Mouse (Mus musculus) intestine, embryonic 16.5 days (tissue): ENCODE results near the gene Natd1. TPM values are rescaled to one million over a fixed set of nuclear protein-coding genes. Genes with fewer than 3 reads are reported as not detected.
A peak's percentile ranks its signal among the peaks of the same experiment; 100 is the strongest.
"Not testable (repeated sequence)": the region's sequence is repeated elsewhere in the genome, so short reads cannot be mapped to it uniquely, and the experiment has no call there.

Experiments
- ATAC-seq: fragments of 200-750 bp; cut with Nextera tagmentation; 2 replicates; pipeline ENCODE4 v1.8.0; 2017; ENCODE audit warnings: moderate TSS enrichment, moderate library complexity
- H3K27ac ChIP-seq: fragments of 300-500 bp; sonication (generic); 2 replicates; pipeline ENCODE4 v1.5.1; 2014; ENCODE audit warnings: mild to moderate bottlenecking, low read length
- H3K27me3 ChIP-seq: fragments of 300-500 bp; sonication (generic); replicated peaks from 2 replicates; pipeline ENCODE4 v1.6.1; 2014; ENCODE audit warnings: low read length, control low read depth, mixed read lengths; ENCODE audit not compliant: control insufficient read depth, insufficient read depth
- H3K36me3 ChIP-seq: fragments of 300-500 bp; sonication (generic); 2 replicates; pipeline ENCODE4 v1.6.1; 2014; ENCODE audit warnings: low read length, control low read depth; ENCODE audit not compliant: control insufficient read depth, insufficient read depth
- H3K4me1 ChIP-seq: fragments of 300-500 bp; sonication (generic); 2 replicates; pipeline ENCODE4 v1.6.1; 2014; ENCODE audit warnings: low read length, control low read depth, mixed read lengths; ENCODE audit not compliant: control insufficient read depth, insufficient read depth
- H3K4me2 ChIP-seq: fragments of 300-500 bp; sonication (generic); 2 replicates; pipeline ENCODE4 v1.6.1; 2014; ENCODE audit warnings: low read depth, low read length, control low read depth
- H3K4me3 ChIP-seq: fragments of 300-500 bp; sonication (generic); 2 replicates; pipeline ENCODE4 v1.5.1; 2014; ENCODE audit warnings: mild to moderate bottlenecking, low read length
- H3K9ac ChIP-seq: fragments of 300-500 bp; sonication (generic); 2 replicates; pipeline ENCODE4 v1.6.1; 2014; ENCODE audit warnings: low read depth, low read length
- H3K9me3 ChIP-seq: fragments of 300-500 bp; sonication (generic); 2 replicates; pipeline ENCODE4 v1.6.1; 2016; ENCODE audit warnings: low read length, control low read depth; ENCODE audit not compliant: control insufficient read depth
- WGBS: fragments of 180-500 bp; shearing (Covaris S2); extraction: QIAGEN DNeasy Blood & Tissue Kit; methylation state at CpG from one replicate; pipeline ENCODE4 v1.1.7; 2014; 5-methylcytosine and 5-hydroxymethylcytosine counted together
- polyA plus RNA-seq: library from polyadenylated mRNA; unstranded; fragments of >200 nt; fragmentation: Nextera tagmentation; extraction: Ambion mirVana; gene quantifications from 2 replicates; pipeline ENCODE4 v1.2.1, GENCODE M21; 2015

The Natd1 gene
- polyA plus RNA-seq, 1 experiment from 2014 or later = 10.8 TPM

- Histone ChIP-seq H3K9ac (no peak overlapping the region), H3K4me3 (no peak overlapping the region), H3K27ac (no peak overlapping the region), H3K36me3 (no peaks in the 10 kb centered on the region), H3K27me3 (no peaks in the 10 kb centered on the region), H3K4me1 (peaks cover 23% of the 10 kb centered on the region), H3K4me2 (no peak overlapping the region), H3K9me3 (no peaks in the 10 kb centered on the region)
- 89% methylated on average over 4 of the region's 4 CpGs for WGBS
- no peak for ATAC-seq
Measured at GRCm38 (mm10) chr11:60880559-60880958, 34.0 kb downstream of the Natd1 start.

- WGBS = under 1% methylated on average over 11 of the region's 11 CpGs
- Histone ChIP-seq H3K9me3 (no peaks in the 10 kb centered on the region), H3K4me2 (peak overlapping the region; percentile 79), H3K9ac (peak overlapping the region; percentile 81), H3K4me1 (peaks cover 33% of the 10 kb centered on the region), H3K36me3 (no peaks in the 10 kb centered on the region), H3K27ac (peak overlapping the region; percentile 99), H3K4me3 (peak overlapping the region; percentile 93), H3K27me3 (no peaks in the 10 kb centered on the region)
- no peak for ATAC-seq
Measured at GRCm38 (mm10) chr11:60879423-60879822, 35.1 kb downstream of the Natd1 start.

GRCm38 (mm10) chr11:60878675-60879294 lies 35.8 kb downstream of the Natd1 start, which contains the start of gene Tmem11:
Tmem11 (minus strand) TSS chr11:60879272.
- no peaks in the 10 kb centered on the region for H3K9me3 ChIP-seq
- ATAC-seq = peak; percentile 99
- no peaks in the 10 kb centered on the region for H3K27me3 ChIP-seq
- peak within 1 kb of the TSS; percentile 99 for H3K27ac ChIP-seq
- under 1% methylated on average over 61 of the region's 62 CpGs for WGBS
- peak within 1 kb of the TSS; percentile 94 for H3K9ac ChIP-seq
- peaks cover 38% of the 10 kb centered on the region for H3K4me1 ChIP-seq
- H3K36me3 ChIP-seq = no peaks in the 10 kb centered on the region
- peak within 1 kb of the TSS; percentile 79 for H3K4me2 ChIP-seq
- H3K4me3 ChIP-seq = peak within 1 kb of the TSS; percentile 93

- WGBS = 1% methylated on average over 48 of the region's 52 CpGs
- Histone ChIP-seq H3K4me1 (peaks cover 41% of the 10 kb centered on the region), H3K27me3 (no peaks in the 10 kb centered on the region), H3K9ac (peak overlapping the region; percentile 94), H3K4me2 (peak overlapping the region; percentile 58), H3K27ac (peak overlapping the region; percentile 93), H3K4me3 (peak overlapping the region; percentile 93), H3K9me3 (no peaks in the 10 kb centered on the region), H3K36me3 (no peaks in the 10 kb centered on the region)
- peak; percentile 63 for ATAC-seq
Measured at GRCm38 (mm10) chr11:60878056-60878612, 36.4 kb downstream of the Natd1 start.

GRCm38 (mm10) chr11:60873101-60873500 lies 41.4 kb downstream of the Natd1 start:
- Histone ChIP-seq H3K9me3 (no peaks in the 10 kb centered on the region), H3K27ac (no peak overlapping the region), H3K9ac (no peak overlapping the region), H3K4me1 (peaks cover 45% of the 10 kb centered on the region), H3K4me2 (no peak overlapping the region), H3K36me3 (no peaks in the 10 kb centered on the region), H3K27me3 (no peaks in the 10 kb centered on the region), H3K4me3 (no peak overlapping the region)
- ATAC-seq = no peak
- WGBS = 64% methylated on average over 6 of the region's 6 CpGs

GRCm38 (mm10) chr11:60871409-60871808 lies 43.1 kb downstream of the Natd1 start:
- no peak for ATAC-seq
- Histone ChIP-seq H3K9ac (no peak overlapping the region), H3K36me3 (no peaks in the 10 kb centered on the region), H3K4me2 (no peak overlapping the region), H3K4me3 (no peak overlapping the region), H3K9me3 (no peaks in the 10 kb centered on the region), H3K27me3 (no peaks in the 10 kb centered on the region), H3K27ac (no peak overlapping the region), H3K4me1 (peaks cover 39% of the 10 kb centered on the region)
- WGBS = 56% methylated on average over 4 of the region's 4 CpGs

GRCm38 (mm10) chr11:60869471-60869870 lies 45.1 kb downstream of the Natd1 start:
- H3K27ac ChIP-seq, H3K4me2 ChIP-seq, H3K27me3 ChIP-seq, ATAC-seq, H3K9ac ChIP-seq, H3K9me3 ChIP-seq, H3K4me3 ChIP-seq, H3K36me3 ChIP-seq: not testable (repeated sequence)
- peaks cover 23% of the 10 kb centered on the region for H3K4me1 ChIP-seq
- 97% methylated on average over 6 of the region's 6 CpGs for WGBS

GRCm38 (mm10) chr11:60867904-60868303 lies 46.6 kb downstream of the Natd1 start:
- no peak overlapping the region for H3K4me3 ChIP-seq
- no peak overlapping the region for H3K27ac ChIP-seq
- H3K9ac ChIP-seq = no peak overlapping the region
- peaks cover 12% of the 10 kb centered on the region for H3K4me1 ChIP-seq
- no peaks in the 10 kb centered on the region for H3K9me3 ChIP-seq
- H3K27me3 ChIP-seq = no peaks in the 10 kb centered on the region
- 58% methylated on average over 8 of the region's 8 CpGs for WGBS
- H3K4me2 ChIP-seq = no peak overlapping the region
- no peak for ATAC-seq
- H3K36me3 ChIP-seq = peaks cover 5% of the 10 kb centered on the region; the same call in 1 of the 2 replicates

GRCm38 (mm10) chr11:60867456-60867855 lies 47.1 kb downstream of the Natd1 start:
- Histone ChIP-seq H3K27ac (no peak overlapping the region), H3K27me3 (no peaks in the 10 kb centered on the region), H3K4me2 (no peak overlapping the region), H3K36me3 (peaks cover 8% of the 10 kb centered on the region; the same call in 1 of the 2 replicates), H3K4me1 (peaks cover 9% of the 10 kb centered on the region), H3K9me3 (no peaks in the 10 kb centered on the region), H3K4me3 (no peak overlapping the region), H3K9ac (no peak overlapping the region)
- 91% methylated on average over 3 of the region's 3 CpGs for WGBS
- no peak for ATAC-seq
